Comparison of ENCODE assay signal across 9 mouse cellular contexts in the genomic region with DNA sequence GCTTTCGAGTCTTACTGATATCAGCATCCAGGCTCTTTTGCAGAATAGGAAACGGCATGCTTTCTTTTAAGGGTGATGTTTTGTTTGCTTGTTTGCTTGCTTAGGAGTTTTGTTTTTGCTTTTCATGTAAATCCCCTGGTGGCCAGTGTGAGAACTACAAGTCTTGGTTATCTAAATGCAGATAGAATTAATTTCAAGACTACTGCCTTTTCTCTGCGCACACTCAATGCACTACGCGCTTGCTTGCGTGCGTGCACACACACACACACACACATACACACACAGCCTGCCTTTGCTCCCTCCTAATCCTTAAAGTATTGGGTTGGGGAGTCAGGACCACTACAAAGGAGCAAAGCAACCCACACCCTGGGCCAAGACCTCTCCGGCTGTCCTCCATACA.
DNase-seq lines count a peak whose midpoint lies in the region; ATAC-seq and TF ChIP-seq lines count a peak whose summit lies in the region.
"Had no signal": no experiment of that assay in that cellular context is flagged by ENCODE, and none has a peak within 500 bp of the region (broad histone marks: within the 10 kb centered on the region; RNA-seq: fewer than 3 reads in every experiment).

No protein-coding gene starts in this region.

- H3K79me2 ChIP-seq in liver, adult 2 months (ENCODE audit: control insufficient read depth, insufficient read depth, low read length): no peaks in the 10 kb centered on the region

- no peak for TF ChIP-seq POLR2A in liver, adult 2 months (IDR thresholded peaks at IDR 0.05; ENCODE audit: extremely low read depth, insufficient read depth, low read length)

- no peaks in the 10 kb centered on the region for H3K9me3 ChIP-seq in liver, embryonic 11.5 days (ENCODE audit: control insufficient read depth, low read length)

- 0 out of 2 replicates have a peak, but pooled peaks have one; percentile 10 for TF ChIP-seq CTCF in liver, adult 2 months (IDR thresholded peaks at IDR 0.05; ENCODE audit: low read depth, low read length)

- no peak for ATAC-seq in liver, embryonic 11.5 days (replicated peaks; ENCODE audit: low FRiP score)

- H3K4me3 ChIP-seq in liver, adult 2 months (ENCODE audit: insufficient read depth, low read depth, low read length): no peak overlapping the region
- no peak overlapping the region for H3K4me3 ChIP-seq in liver, embryonic 11.5 days (ENCODE audit: low read depth, low read length)

- H3K9ac ChIP-seq in liver, adult 2 months (ENCODE audit: low read depth, low read length): no peak overlapping the region
- H3K9ac ChIP-seq in liver, embryonic 11.5 days (ENCODE audit: low read depth, low read length): no peak overlapping the region

- H3K27me3 ChIP-seq in liver, adult 2 months (ENCODE audit: control insufficient read depth, insufficient read depth, low read length): no peaks in the 10 kb centered on the region
- H3K27me3 ChIP-seq in liver, embryonic 11.5 days (replicated peaks; ENCODE audit: control insufficient read depth, insufficient read depth, low read length): no peaks in the 10 kb centered on the region

- H3K4me1 ChIP-seq in liver, adult 2 months (ENCODE audit: control insufficient read depth, insufficient read depth, low read length): no peaks in the 10 kb centered on the region
- no peaks in the 10 kb centered on the region for H3K4me1 ChIP-seq in liver, embryonic 11.5 days (replicated peaks; ENCODE audit: control insufficient read depth, insufficient read depth, low read length)

- no peaks in the 10 kb centered on the region; the same call in 1 of the 2 replicates for H3K36me3 ChIP-seq in liver, adult 2 months (ENCODE audit: control insufficient read depth, insufficient read depth, low read length)
- no peaks in the 10 kb centered on the region for H3K36me3 ChIP-seq in liver, embryonic 11.5 days (ENCODE audit: control insufficient read depth, insufficient read depth, low read length)

- peak; percentile 61 for DNase-seq in embryo, embryonic 11 days
- DNase-seq in embryo, embryonic 9.5 days (ENCODE audit: extremely low spot score): no peak
- DNase-seq in liver, adult 2 months (ENCODE audit: extremely low read depth, low read depth, low spot score): peak; percentile 8
- no peak for DNase-seq in liver, embryonic 11.5 days (ENCODE audit: low spot score)
- DNase-seq in MN1 (ENCODE audit: low spot score): peak; percentile 13
- DNase-seq in kidney, postnatal 4 days: peak; percentile 61 to 64
- DNase-seq in urinary bladder, adult 18-20 months (ENCODE audit: low spot score in 2 of 2): no peak
- no peak for DNase-seq in urinary bladder, postnatal 14 days (ENCODE audit: low spot score)
- DNase-seq: layer of hippocampus, adult 9-11 months had no signal

- H3K27ac ChIP-seq in liver, adult 2 months (replicated peaks; ENCODE audit: insufficient read depth, low read depth, low read length): no peak overlapping the region
- H3K27ac ChIP-seq in liver, embryonic 11.5 days (ENCODE audit: low read depth, low read length): no peak overlapping the region

- no peak overlapping the region for H3K4me2 ChIP-seq in liver, embryonic 11.5 days

- 84% methylated on average over 8 of the region's 8 CpGs for WGBS in liver, adult 2 months
- 71% methylated on average over 8 of the region's 8 CpGs for WGBS in liver, embryonic 11.5 days

Comparison
In these comparisons a context has a peak if more than half of its experiments do, and no peak if none do; other contexts are left out.
1. DNase-seq: peak in embryo, embryonic 11 days (single experiment), liver, adult 2 months (single experiment), MN1 (single experiment) and kidney, postnatal 4 days (2 of 2); none in embryo, embryonic 9.5 days (single experiment), liver, embryonic 11.5 days (single experiment), urinary bladder, adult 18-20 months (0 of 2) and urinary bladder, postnatal 14 days (single experiment).